Mouse (Mus musculus) Patski (cell line): Measurements from ENCODE around the gene Rimbp2. TPM values are rescaled to one million over a fixed set of nuclear protein-coding genes. Genes with fewer than 3 reads are reported as not detected.

Experiments
- ATAC-seq: fragments of 100-300 bp; one replicate; pipeline ENCODE4 v1.8.0; 2021
- CTCF ChIA-PET: fragments of 350-600 bp; sonication (Branson Sonifier 250); formaldehyde crosslinking; loops from one replicate; lab custom pipeline; 2022; ENCODE audit warnings: inconsistent platforms; lab: Charles Lee
- POLR2A ChIA-PET: fragments of 350-600 bp; sonication (Branson Sonifier 250); formaldehyde crosslinking; loops from one replicate; lab custom pipeline; 2022; ENCODE audit warnings: antibody characterized with exemption, inconsistent platforms; lab: Charles Lee
- DNase-seq: peaks from one replicate; pipeline ENCODE4 v3.0.0-alpha.2; 2011; ENCODE audit warnings: low read depth, low spot score
- H3K27me3 ChIP-seq: fragments of 371-371 bp; one replicate; pipeline ENCODE4 v1.5.1; 2021
- CTCF ChIP-seq: fragments of 100-300 bp; IDR thresholded peaks from one replicate; pipeline ENCODE4 v1.5.1; 2021
- in situ Hi-C: fragments of 300-500 bp; cut with MboI; formaldehyde crosslinking; loops from 3 replicates; pipeline ENCODE4 v1.11.1; 2018; ENCODE audit warnings: low pct_unique_long_range_greater_than_20kb, mixed read lengths
- polyA plus RNA-seq: library from polyadenylated mRNA; unstranded; gene quantifications from one replicate; pipeline ENCODE4 v1.2.3, GENCODE M21; 2021

The Rimbp2 gene
- polyA plus RNA-seq, 1 experiment from 2014 or later, result not detected

GRCm38 (mm10) chr5:128894921-128895320 is 58.4 kb downstream of the Rimbp2 start:
- CTCF ChIA-PET, result no interaction called here
- no peak for DNase-seq
- TF ChIP-seq CTCF, result no peak
- POLR2A ChIA-PET, result no interaction called here
- in situ Hi-C loops, result no loop called here
- no peak for ATAC-seq
- H3K27me3 ChIP-seq, result peaks cover 2% of the 10 kb centered on the region

GRCm38 (mm10) chr5:128887546-128887945 is 65.7 kb downstream of the Rimbp2 start:
- ATAC-seq (no peak), DNase-seq (no peak)
- ChIA-PET POLR2A (no interaction called here), CTCF (no interaction called here)
- no peaks in the 10 kb centered on the region for H3K27me3 ChIP-seq
- in situ Hi-C loops, result no loop called here
- no peak for TF ChIP-seq CTCF

- H3K27me3 ChIP-seq, result no peaks in the 10 kb centered on the region
- POLR2A ChIA-PET, result no interaction called here
- in situ Hi-C loops, result no loop called here
- CTCF ChIA-PET, result no interaction called here
- TF ChIP-seq CTCF, result no peak
- no peak for DNase-seq
- no peak for ATAC-seq
These were observed 69.0 kb downstream of the Rimbp2 start for GRCm38 (mm10) chr5:128884320-128884719.

GRCm38 (mm10) chr5:128879092-128879491 is 74.2 kb downstream of the Rimbp2 start:
- in situ Hi-C loops, result no loop called here
- H3K27me3 ChIP-seq, result no peaks in the 10 kb centered on the region
- TF ChIP-seq CTCF, result no peak
- ATAC-seq, result no peak
- DNase-seq, result no peak
- POLR2A ChIA-PET, result interaction anchor here (0.5 kb wide), 1 partner anchor 112 kb away, joined by 3 read pairs; no protein-coding TSS in a partner anchor
- CTCF ChIA-PET, result no interaction called here

GRCm38 (mm10) chr5:128877425-128878035 is 75.8 kb downstream of the Rimbp2 start:
- ChIA-PET POLR2A (interaction anchor here (0.6 to 1.3 kb wide), 2 partner anchors 8 to 187 kb away, joined by 4 read pairs; no protein-coding TSS in a partner anchor), CTCF (no interaction called here)
- DNase-seq, result no peak
- in situ Hi-C loops, result no loop called here
- no peak for TF ChIP-seq CTCF
- no peaks in the 10 kb centered on the region for H3K27me3 ChIP-seq
- ATAC-seq, result no peak

DNA sequence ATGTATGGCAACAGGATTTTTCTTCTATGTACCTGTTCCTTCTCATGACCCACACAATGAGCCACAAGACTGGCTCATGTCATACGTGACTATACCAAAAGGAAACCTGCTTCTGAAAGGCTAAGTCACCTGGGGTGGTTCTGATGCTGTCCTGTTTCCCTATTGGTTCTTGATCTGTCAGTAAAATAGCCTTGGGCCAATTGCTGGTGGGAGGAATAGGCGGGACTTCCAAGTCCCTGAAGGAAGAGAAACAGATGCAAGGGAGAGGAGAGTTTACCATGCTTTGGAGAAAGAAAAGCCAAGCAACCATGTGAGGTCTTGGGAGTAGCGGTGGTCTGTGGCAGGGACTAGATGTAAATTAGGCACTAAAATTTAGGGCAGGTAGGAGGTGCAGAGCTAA is 81.6 kb downstream of the Rimbp2 start:
- TF ChIP-seq CTCF, result no peak
- ChIA-PET POLR2A (no interaction called here), CTCF (no interaction called here)
- ATAC-seq (no peak), DNase-seq (no peak)
- in situ Hi-C loops, result no loop called here
- no peaks in the 10 kb centered on the region for H3K27me3 ChIP-seq

- TF ChIP-seq CTCF, result no peak
- CTCF ChIA-PET, result no interaction called here
- POLR2A ChIA-PET, result no interaction called here
- DNase-seq (no peak), ATAC-seq (no peak)
- no peaks in the 10 kb centered on the region for H3K27me3 ChIP-seq
- in situ Hi-C loops, result no loop called here
These were observed 86.5 kb downstream of the Rimbp2 start for GRCm38 (mm10) chr5:128866811-128867210.

- TF ChIP-seq CTCF, result no peak
- ATAC-seq, result no peak
- CTCF ChIA-PET, result no interaction called here
- in situ Hi-C loops, result no loop called here
- no peak for DNase-seq
- H3K27me3 ChIP-seq, result no peaks in the 10 kb centered on the region
- POLR2A ChIA-PET, result no interaction called here
These were observed 87.0 kb downstream of the Rimbp2 start for GRCm38 (mm10) chr5:128866291-128866690.

DNA sequence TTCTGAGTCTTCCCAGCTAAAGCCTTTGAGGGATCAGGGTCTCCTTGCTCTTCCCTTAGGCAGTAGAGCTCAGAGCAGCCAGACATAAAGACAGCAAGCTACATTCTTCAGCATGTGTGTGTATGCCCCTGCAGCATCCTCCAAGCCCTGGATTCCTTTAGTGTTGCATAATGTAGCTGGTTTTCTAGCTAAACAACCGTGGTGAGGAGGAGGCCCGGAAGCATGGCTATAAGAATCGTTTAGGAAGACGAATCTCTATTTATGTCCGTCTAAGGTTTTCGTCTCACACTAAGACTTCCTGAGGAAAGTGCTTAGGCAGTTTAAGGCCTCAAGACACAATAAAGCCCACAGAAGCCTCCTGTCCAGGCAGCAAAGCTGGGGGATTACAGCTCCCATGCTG is 89.8 kb downstream of the Rimbp2 start:
- TF ChIP-seq CTCF, result no peak
- ATAC-seq (no peak), DNase-seq (no peak)
- ChIA-PET POLR2A (no interaction called here), CTCF (no interaction called here)
- no peaks in the 10 kb centered on the region for H3K27me3 ChIP-seq
- in situ Hi-C loops, result no loop called here

GRCm38 (mm10) chr5:128860907-128861306 is 92.4 kb downstream of the Rimbp2 start:
- TF ChIP-seq CTCF, result no peak
- in situ Hi-C loops, result no loop called here

GRCm38 (mm10) chr5:128852791-128853190 is 100.5 kb downstream of the Rimbp2 start:
- ATAC-seq, result no peak
- ChIA-PET POLR2A (no interaction called here), CTCF (no interaction called here)
- H3K27me3 ChIP-seq, result no peaks in the 10 kb centered on the region
- in situ Hi-C loops, result no loop called here
- DNase-seq, result no peak
- no peak for TF ChIP-seq CTCF

More at GRCm38 (mm10) chr5:128860907-128861306, 92.4 kb downstream of the Rimbp2 start:
- DNase-seq, result no peak
- H3K27me3 ChIP-seq, result no peaks in the 10 kb centered on the region
- ChIA-PET CTCF (no interaction called here), POLR2A (no interaction called here)
- ATAC-seq, result no peak

DNA sequence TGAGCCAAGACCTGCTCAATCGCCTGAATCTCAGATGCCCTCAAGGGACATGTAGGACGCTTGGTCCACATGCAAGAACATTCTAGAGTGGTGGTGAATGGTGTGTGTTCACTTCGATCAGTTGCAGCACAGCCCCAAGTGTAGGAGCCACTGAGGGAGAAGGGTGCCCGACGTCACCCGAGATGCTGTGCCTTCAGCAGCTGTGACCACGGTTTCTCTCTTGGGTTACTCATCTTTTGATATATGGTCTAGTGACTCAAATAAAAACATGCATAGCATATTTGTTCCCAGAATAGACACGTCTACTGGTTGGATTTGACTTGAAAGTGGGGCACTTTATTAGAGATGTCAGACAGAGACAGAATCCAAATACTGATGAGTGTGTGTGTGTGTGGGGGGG is 105.5 kb downstream of the Rimbp2 start:
- DNase-seq (no peak), ATAC-seq (no peak)
- ChIA-PET CTCF (no interaction called here), POLR2A (no interaction called here)
- no peaks in the 10 kb centered on the region for H3K27me3 ChIP-seq
- TF ChIP-seq CTCF, result no peak
- in situ Hi-C loops, result no loop called here
